ENCODE assay signal across 12 mouse cellular contexts in genomic region chr4:109930445-109930844, GRCm38 (mm10). TPM values are rescaled to one million over a fixed set of nuclear protein-coding genes. Genes with fewer than 3 reads are reported as not detected.
DNase-seq lines count a peak whose midpoint lies in the region; ATAC-seq and TF ChIP-seq lines count a peak whose summit lies in the region.
"Had no signal": no experiment of that assay in that cellular context is flagged by ENCODE, and none has a peak within 500 bp of the region (broad histone marks: within the 10 kb centered on the region; RNA-seq: fewer than 3 reads in every experiment).

No protein-coding gene starts in this region.

- 100% methylated on average over 1 of the region's 1 CpGs for WGBS in intestine, postnatal 0 days
- 100% methylated on average over 1 of the region's 1 CpGs for WGBS in intestine, embryonic 15.5 days

- H3K27ac ChIP-seq in intestine, postnatal 0 days (ENCODE audit: low read depth, low read length), result no peak overlapping the region
- no peak overlapping the region for H3K27ac ChIP-seq in intestine, embryonic 15.5 days
- H3K27ac ChIP-seq: liver, embryonic 13.5 days had no signal

- H3K9ac ChIP-seq in intestine, postnatal 0 days (ENCODE audit: low read depth, low read length), result no peak overlapping the region
- H3K9ac ChIP-seq in intestine, embryonic 15.5 days, result no peak overlapping the region
- H3K9ac ChIP-seq: liver, embryonic 13.5 days had no signal

- H3K36me3 ChIP-seq in intestine, postnatal 0 days (ENCODE audit: control insufficient read depth, insufficient read depth), result no peaks in the 10 kb centered on the region
- H3K36me3 ChIP-seq in intestine, embryonic 15.5 days, result no peaks in the 10 kb centered on the region

- no peak overlapping the region for H3K4me2 ChIP-seq in intestine, postnatal 0 days (replicated peaks; ENCODE audit: low read depth)
- no peak overlapping the region for H3K4me2 ChIP-seq in intestine, embryonic 15.5 days (replicated peaks)
- H3K4me2 ChIP-seq: liver, embryonic 13.5 days had no signal

- intact Hi-C loops in gastrocnemius, postnatal 36 days (cut with DNase I), result no loop called here

- H3K4me1 ChIP-seq in intestine, postnatal 0 days (replicated peaks; ENCODE audit: control insufficient read depth, insufficient read depth, low read length), result no peaks in the 10 kb centered on the region
- no peaks in the 10 kb centered on the region for H3K4me1 ChIP-seq in intestine, embryonic 15.5 days (replicated peaks)
- H3K4me1 ChIP-seq: liver, embryonic 13.5 days had no signal

- H3K9me3 ChIP-seq in intestine, postnatal 0 days (ENCODE audit: control insufficient read depth), result no peaks in the 10 kb centered on the region
- no peaks in the 10 kb centered on the region for H3K9me3 ChIP-seq in intestine, embryonic 15.5 days
- H3K9me3 ChIP-seq: liver, embryonic 13.5 days had no signal

- H3K4me3 ChIP-seq in intestine, postnatal 0 days (ENCODE audit: low read depth, low read length), result no peak overlapping the region
- H3K4me3 ChIP-seq in intestine, embryonic 15.5 days (replicated peaks), result no peak overlapping the region
- H3K4me3 ChIP-seq: liver, embryonic 13.5 days had no signal

- peak; percentile 6 to 8 for DNase-seq in B cell, adult 2 months
- DNase-seq in R1 (ENCODE audit: low read depth, low spot score), result peak; percentile 77
- DNase-seq in gastrocnemius, adult 8-10 months (ENCODE audit: low spot score in 2 of 2), result no peak
- no peak for DNase-seq in urinary bladder, postnatal 10 days (ENCODE audit: low spot score)
- no peak for DNase-seq in gastrocnemius, postnatal 36 days
- DNase-seq: cerebellum, adult 11-12 months; liver, embryonic 13.5 days; midbrain, embryonic 14.5 days had no signal

- no peaks in the 10 kb centered on the region for H3K27me3 ChIP-seq in intestine, postnatal 0 days (replicated peaks; ENCODE audit: control insufficient read depth, insufficient read depth, low read length)
- no peaks in the 10 kb centered on the region for H3K27me3 ChIP-seq in intestine, embryonic 15.5 days (replicated peaks)
- H3K27me3 ChIP-seq: liver, embryonic 13.5 days had no signal

- peak; percentile 53 for TF ChIP-seq CTCF in intestine, postnatal 0 days (IDR thresholded peaks at IDR 0.05; ENCODE audit: low read depth)

- ATAC-seq in intestine, postnatal 0 days, result no peak
- no peak for ATAC-seq in intestine, embryonic 15.5 days
- peak; percentile 79 for ATAC-seq in megakaryocyte-erythroid progenitor cell, adult 5-6 weeks (replicated peaks; ENCODE audit: low FRiP score, low TSS enrichment, poor library complexity, severe bottlenecking)

RNA-seq across cellular contexts. Expression of gene Dmrta2, which starts 47.4 kb away (rescaled TPM):
- not detected in 2 replicates for polyA plus RNA-seq in intestine, postnatal 0 days (2015; fragmentation: Nextera tagmentation; extraction: Ambion mirVana)
- 0.05 TPM in 2 replicates for polyA plus RNA-seq in intestine, embryonic 15.5 days (2015; fragmentation: Nextera tagmentation; extraction: Ambion mirVana)
- not detected in 2 replicates for total RNA-seq in megakaryocyte-erythroid progenitor cell, adult 5-6 weeks (2014; fragmentation: Nextera tagmentation)
- 0.23 TPM in 1 of 2 replicates, not detected in the other for total RNA-seq in megakaryocyte-erythroid progenitor cell, adult 5-6 weeks (2017)
- total RNA-seq in gastrocnemius, adult 8-10 months (2022), result under 1 TPM in 1 of 4 experiments, not detected in 3; 0.15 TPM
- not detected for total RNA-seq in gastrocnemius, postnatal 36 days (2021)
- total RNA-seq: granulocyte monocyte progenitor cell, adult 5-6 weeks had no signal
- polyA plus RNA-seq: liver, embryonic 13.5 days had no signal

Comparison
In these comparisons a context has a peak if more than half of its experiments do, and no peak if none do; other contexts are left out.
1. DNase-seq: peak in B cell, adult 2 months (2 of 2) and R1 (single experiment); none in gastrocnemius, adult 8-10 months (0 of 2), urinary bladder, postnatal 10 days (single experiment) and gastrocnemius, postnatal 36 days (0 of 2).